Mouse (Mus musculus) heart, embryonic 12.5 days (tissue): ENCODE measurements around the gene Dhx32. TPM values are rescaled to one million over a fixed set of nuclear protein-coding genes. Genes with fewer than 3 reads are reported as not detected.
"Not testable (repeated sequence)": the region's sequence is repeated elsewhere in the genome, so short reads cannot be mapped to it uniquely, and the experiment has no call there.

Experiments
- ATAC-seq: fragments of 200-750 bp; cut with Nextera tagmentation; 2 replicates; pipeline ENCODE4 v1.8.0; 2017; ENCODE audit warnings: moderate TSS enrichment, moderate library complexity; ENCODE audit not compliant: insufficient number of reproducible peaks, low FRiP score
- H3K27ac ChIP-seq: fragments of 300-500 bp; sonication (generic); 2 replicates; pipeline ENCODE4 v1.5.1; 2016; ENCODE audit warnings: mild to moderate bottlenecking, moderate library complexity; ENCODE audit not compliant: poor library complexity, severe bottlenecking
- H3K27me3 ChIP-seq: fragments of 300-500 bp; sonication (generic); replicated peaks from 2 replicates; pipeline ENCODE4 v1.6.1; 2016; ENCODE audit warnings: mild to moderate bottlenecking, moderate library complexity
- H3K36me3 ChIP-seq: fragments of 300-500 bp; sonication (generic); 2 replicates; pipeline ENCODE4 v1.6.1; 2016; ENCODE audit warnings: mild to moderate bottlenecking, moderate library complexity
- H3K4me1 ChIP-seq: fragments of 300-500 bp; sonication (generic); replicated peaks from 2 replicates; pipeline ENCODE4 v1.6.1; 2016; ENCODE audit warnings: mild to moderate bottlenecking
- H3K4me2 ChIP-seq: fragments of 300-500 bp; sonication (generic); 2 replicates; pipeline ENCODE4 v1.6.1; 2016; ENCODE audit warnings: mild to moderate bottlenecking, moderate library complexity
- H3K4me3 ChIP-seq: fragments of 300-500 bp; sonication (generic); 2 replicates; pipeline ENCODE4 v1.5.1; 2016; ENCODE audit warnings: mild to moderate bottlenecking
- H3K9ac ChIP-seq: fragments of 300-500 bp; sonication (generic); 2 replicates; pipeline ENCODE4 v1.6.1; 2016; ENCODE audit warnings: mild to moderate bottlenecking, moderate library complexity
- H3K9me3 ChIP-seq: fragments of 300-500 bp; sonication (generic); replicated peaks from 2 replicates; pipeline ENCODE4 v1.6.1; 2016; ENCODE audit warnings: mild to moderate bottlenecking, moderate library complexity
- WGBS: fragments of 180-500 bp; shearing (Covaris S2); methylation state at CpG from one replicate; pipeline ENCODE4 v1.1.7; 2016; 5-methylcytosine and 5-hydroxymethylcytosine counted together
- polyA plus RNA-seq: library from polyadenylated mRNA; unstranded; fragments of >200 nt; fragmentation: Nextera tagmentation; extraction: Ambion mirVana; gene quantifications from 2 replicates; pipeline ENCODE4 v1.2.1, GENCODE M21; 2016

The Dhx32 gene
- polyA plus RNA-seq, 1 experiment from 2014 or later, result 30.5 TPM

DNA sequence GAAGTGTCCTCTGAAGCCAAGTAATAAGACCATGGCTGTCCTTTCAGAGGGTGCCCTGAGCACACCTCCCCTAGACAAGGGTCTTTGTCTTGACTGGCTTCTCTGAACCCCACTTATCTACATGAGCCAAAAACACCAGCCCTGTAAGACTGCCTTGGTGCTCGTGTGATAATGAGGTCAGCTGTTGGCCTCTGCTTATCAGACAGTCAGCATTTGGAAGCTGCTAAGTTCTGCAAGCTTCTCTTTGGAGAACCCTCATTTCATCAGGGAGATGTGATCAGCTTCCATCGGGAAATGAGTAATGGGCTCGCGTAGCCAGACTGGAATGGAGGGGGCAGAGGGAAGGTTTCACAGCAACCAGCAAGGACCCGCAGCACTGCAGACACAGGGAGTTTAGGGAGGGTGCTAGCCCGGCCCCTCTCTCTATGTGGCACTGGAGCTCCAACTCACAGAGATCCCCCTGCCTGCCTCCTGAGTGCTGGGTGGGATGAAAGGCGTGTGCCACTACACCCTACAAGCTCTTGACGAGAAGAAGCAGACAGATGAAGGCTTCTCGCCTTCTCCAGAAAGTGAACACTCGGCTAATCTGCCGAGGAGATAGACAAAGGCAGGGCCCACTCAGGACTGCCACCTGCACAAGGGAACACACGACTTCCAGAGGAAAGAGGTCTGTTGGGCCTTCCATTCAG is 84.4 kb downstream of the Dhx32 start:
- peak; percentile 88 for ATAC-seq
- no peaks in the 10 kb centered on the region for H3K9me3 ChIP-seq
- peaks cover 20% of the 10 kb centered on the region for H3K36me3 ChIP-seq
- peak overlapping the region; percentile 59 for H3K27ac ChIP-seq
- no peak overlapping the region for H3K4me3 ChIP-seq
- H3K9ac ChIP-seq, result peak overlapping the region; percentile 36; the same call in 1 of the 2 replicates
- H3K4me2 ChIP-seq, result peak overlapping the region; percentile 8
- WGBS, result 45% methylated on average over 12 of the region's 12 CpGs
- H3K27me3 ChIP-seq, result no peaks in the 10 kb centered on the region
- H3K4me1 ChIP-seq, result peaks cover 10% of the 10 kb centered on the region; the same call in 1 of the 2 replicates

DNA sequence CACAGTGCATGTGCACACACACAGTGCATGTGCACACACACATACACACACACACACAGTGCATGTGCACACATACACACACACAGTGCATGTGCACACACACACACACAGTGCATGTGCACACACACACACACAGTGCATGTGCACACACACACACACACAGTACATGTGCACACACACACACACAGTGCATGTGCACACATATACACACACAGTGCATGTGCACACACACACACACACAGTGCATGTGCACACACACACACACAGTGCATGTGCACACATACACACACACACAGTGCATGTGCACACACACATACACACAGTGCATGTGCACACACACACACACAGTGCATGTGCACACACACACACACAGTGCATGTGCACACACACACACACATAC is 96.9 kb downstream of the Dhx32 start:
- H3K36me3 ChIP-seq, result peaks cover 60% of the 10 kb centered on the region
- not testable (repeated sequence) for H3K9ac ChIP-seq, ATAC-seq

GRCm38 (mm10) chr7:133684701-133685100 is 97.8 kb downstream of the Dhx32 start:
- ATAC-seq, result no peak
- H3K36me3 ChIP-seq, result peaks cover 51% of the 10 kb centered on the region
- H3K4me1 ChIP-seq, result peaks cover 2% of the 10 kb centered on the region; the same call in 1 of the 2 replicates
- WGBS, result 98% methylated on average over 6 of the region's 6 CpGs
- no peak overlapping the region for H3K4me3 ChIP-seq
- no peak overlapping the region for H3K27ac ChIP-seq
- H3K27me3 ChIP-seq, result no peaks in the 10 kb centered on the region
- H3K9ac ChIP-seq, result no peak overlapping the region
- peaks cover 32% of the 10 kb centered on the region for H3K9me3 ChIP-seq
- no peak overlapping the region for H3K4me2 ChIP-seq

More for the DNA sequence above, 96.9 kb downstream of the Dhx32 start:
- not testable (repeated sequence) for H3K27ac ChIP-seq, H3K27me3 ChIP-seq, H3K4me2 ChIP-seq, H3K4me3 ChIP-seq, H3K4me1 ChIP-seq
- peaks cover 32% of the 10 kb centered on the region for H3K9me3 ChIP-seq

DNA sequence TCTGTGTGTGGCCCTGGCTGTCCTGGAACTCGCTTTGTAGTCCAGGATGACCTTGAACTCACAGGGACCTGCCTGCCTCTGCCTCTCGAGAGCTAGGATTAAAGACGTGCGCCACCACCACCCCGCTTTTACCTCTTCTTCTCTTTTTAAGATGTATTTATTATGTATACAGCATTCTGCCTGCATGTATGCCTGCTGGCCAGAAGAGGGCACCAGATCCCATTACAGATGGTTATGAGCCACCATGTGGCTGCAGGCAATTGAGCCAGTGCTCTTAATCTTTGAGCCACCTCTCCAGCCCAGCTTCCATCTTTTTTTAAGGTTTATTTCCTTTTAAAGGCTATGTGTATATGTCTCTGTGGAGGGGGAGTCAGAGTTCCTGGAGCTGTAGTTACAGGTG is 98.4 kb downstream of the Dhx32 start:
- no peak overlapping the region for H3K27ac ChIP-seq
- peaks cover 7% of the 10 kb centered on the region; the same call in 1 of the 2 replicates for H3K4me1 ChIP-seq
- H3K9ac ChIP-seq, result no peak overlapping the region
- 78% methylated on average over 5 of the region's 5 CpGs for WGBS
- H3K4me2 ChIP-seq, result no peak overlapping the region
- no peak overlapping the region for H3K4me3 ChIP-seq
- ATAC-seq, result no peak
- peaks cover 26% of the 10 kb centered on the region for H3K9me3 ChIP-seq
- H3K36me3 ChIP-seq, result peaks cover 45% of the 10 kb centered on the region
- no peaks in the 10 kb centered on the region for H3K27me3 ChIP-seq

DNA sequence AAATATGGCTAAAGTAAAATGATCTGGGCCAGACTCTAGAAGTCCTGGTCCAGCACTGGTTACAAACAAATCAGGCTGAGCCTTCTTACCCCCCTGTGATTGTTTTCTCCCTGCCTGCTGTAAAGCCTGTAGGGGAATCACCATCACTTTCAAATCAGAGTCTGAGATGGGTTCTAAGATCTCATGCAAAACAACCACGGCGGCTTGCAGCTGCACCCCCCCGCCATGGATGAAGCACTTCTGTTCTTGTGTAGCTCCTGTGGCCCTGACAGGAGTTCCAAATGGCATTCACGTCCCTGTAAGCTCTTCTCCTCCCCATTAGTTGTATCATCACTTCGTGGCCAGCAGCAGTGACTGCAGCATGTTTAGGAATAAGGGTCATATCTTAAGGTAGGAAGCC is 98.9 kb downstream of the Dhx32 start:
- H3K27me3 ChIP-seq, result no peaks in the 10 kb centered on the region
- H3K9ac ChIP-seq, result no peak overlapping the region
- H3K4me3 ChIP-seq, result no peak overlapping the region
- ATAC-seq, result no peak
- no peak overlapping the region for H3K4me2 ChIP-seq
- 80% methylated on average over 5 of the region's 5 CpGs for WGBS
- no peak overlapping the region for H3K27ac ChIP-seq
- H3K4me1 ChIP-seq, result peaks cover 8% of the 10 kb centered on the region; the same call in 1 of the 2 replicates
- peaks cover 40% of the 10 kb centered on the region for H3K36me3 ChIP-seq
- H3K9me3 ChIP-seq, result peaks cover 23% of the 10 kb centered on the region

DNA sequence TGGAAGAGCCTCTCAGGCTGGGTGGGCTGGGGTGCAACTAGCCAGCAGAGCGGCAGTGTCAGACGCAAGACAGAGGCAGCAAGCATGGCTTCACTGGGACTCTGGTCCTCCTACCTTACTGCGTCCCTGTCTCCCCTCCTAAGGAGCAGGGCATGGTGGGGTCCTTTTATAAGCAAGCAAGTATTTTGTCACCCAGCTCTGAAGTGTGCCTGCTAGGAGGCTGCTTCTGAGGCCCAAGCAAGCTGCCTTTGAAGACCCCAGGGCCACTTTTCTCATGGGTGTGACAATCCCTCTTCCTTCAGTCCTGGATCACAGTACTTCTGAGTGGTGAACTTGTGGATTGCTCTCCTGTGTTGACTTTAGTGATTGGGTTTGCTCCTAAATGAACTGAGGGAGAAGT is 102.6 kb downstream of the Dhx32 start, which contains the start of gene Mmp21:
TSS of gene Mmp21 (minus strand) at position 101 of the 400 bp plus-strand sequence.
- H3K4me2 ChIP-seq, result no peak within 1 kb of the TSS
- peaks cover 8% of the 10 kb centered on the region; the same call in 1 of the 2 replicates for H3K4me1 ChIP-seq
- WGBS, result 71% methylated on average over 3 of the region's 3 CpGs
- no peaks in the 10 kb centered on the region for H3K27me3 ChIP-seq
- H3K36me3 ChIP-seq, result peaks cover 9% of the 10 kb centered on the region
- H3K27ac ChIP-seq, result no peak within 1 kb of the TSS
- H3K9ac ChIP-seq, result no peak within 1 kb of the TSS
- peaks cover 4% of the 10 kb centered on the region; the same call in 1 of the 2 replicates for H3K9me3 ChIP-seq
- no peak within 1 kb of the TSS for H3K4me3 ChIP-seq
- ATAC-seq, result no peak

- H3K9me3 ChIP-seq, result peaks cover 4% of the 10 kb centered on the region; the same call in 1 of the 2 replicates
- H3K4me3 ChIP-seq, result no peak overlapping the region
- H3K4me2 ChIP-seq, result no peak overlapping the region
- peaks cover 8% of the 10 kb centered on the region; the same call in 1 of the 2 replicates for H3K4me1 ChIP-seq
- H3K36me3 ChIP-seq, result peaks cover 4% of the 10 kb centered on the region
- ATAC-seq, result no peak
- no peaks in the 10 kb centered on the region for H3K27me3 ChIP-seq
- 58% methylated on average over 4 of the region's 4 CpGs for WGBS
- H3K27ac ChIP-seq, result no peak overlapping the region
- H3K9ac ChIP-seq, result no peak overlapping the region
These were observed 103.1 kb downstream of the Dhx32 start for GRCm38 (mm10) chr7:133679439-133679838.

DNA sequence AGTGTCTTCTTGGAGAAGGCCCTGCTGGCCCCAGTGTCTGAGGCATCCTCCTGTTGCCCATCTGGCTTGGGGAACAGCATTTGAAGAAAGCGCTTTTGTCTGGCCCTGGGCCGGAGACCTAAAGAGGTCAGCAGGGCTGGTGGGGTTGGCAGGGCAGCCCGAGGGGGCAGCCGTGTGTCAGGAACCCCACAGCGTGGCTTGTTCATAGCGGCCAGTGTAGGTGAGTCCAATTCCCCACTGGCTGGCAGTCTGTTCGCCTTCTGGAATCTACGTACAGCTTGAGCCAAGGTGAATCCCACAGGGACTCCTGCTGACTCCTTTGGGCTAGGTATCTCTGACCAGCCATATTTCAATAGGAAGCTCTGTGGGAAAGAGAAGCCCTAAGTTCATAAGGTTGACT is 103.8 kb downstream of the Dhx32 start:
- no peak for ATAC-seq
- H3K9me3 ChIP-seq, result no peaks in the 10 kb centered on the region
- H3K4me1 ChIP-seq, result peaks cover 8% of the 10 kb centered on the region; the same call in 1 of the 2 replicates
- no peak overlapping the region for H3K4me3 ChIP-seq
- 92% methylated on average over 8 of the region's 8 CpGs for WGBS
- H3K27me3 ChIP-seq, result no peaks in the 10 kb centered on the region
- no peak overlapping the region for H3K4me2 ChIP-seq
- peaks cover 3% of the 10 kb centered on the region for H3K36me3 ChIP-seq
- H3K9ac ChIP-seq, result no peak overlapping the region
- no peak overlapping the region for H3K27ac ChIP-seq

DNA sequence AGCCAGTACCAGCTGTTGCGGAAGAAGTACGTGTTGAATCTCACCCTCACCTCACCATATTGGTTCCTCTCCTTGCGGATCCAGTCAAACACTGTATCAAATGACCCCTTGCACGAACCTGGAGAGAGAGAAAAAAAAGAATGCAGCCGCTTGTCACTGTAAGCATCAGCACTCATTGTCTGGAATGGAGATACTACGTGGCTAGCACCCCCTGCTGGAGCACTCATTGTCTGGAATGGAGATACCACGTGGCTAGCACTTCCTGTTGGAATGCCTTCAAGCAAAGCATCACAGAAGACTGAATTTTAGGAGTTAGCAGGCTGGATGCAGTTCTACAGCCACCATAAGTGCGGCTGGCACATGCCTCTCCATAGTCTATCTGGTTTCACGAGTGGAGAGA is 106.5 kb downstream of the Dhx32 start:
- no peaks in the 10 kb centered on the region for H3K27me3 ChIP-seq
- no peak overlapping the region for H3K27ac ChIP-seq
- ATAC-seq, result no peak
- no peak overlapping the region for H3K4me2 ChIP-seq
- no peaks in the 10 kb centered on the region for H3K9me3 ChIP-seq
- no peak overlapping the region for H3K4me3 ChIP-seq
- H3K4me1 ChIP-seq, result peaks cover 8% of the 10 kb centered on the region; the same call in 1 of the 2 replicates
- H3K9ac ChIP-seq, result no peak overlapping the region
- H3K36me3 ChIP-seq, result peaks cover 27% of the 10 kb centered on the region
- 70% methylated on average over 9 of the region's 9 CpGs for whole genome bisulfite sequencing

Other genes with a start within 250 kb of the Dhx32 start
- not detected in 2 replicates for gene Tex36, start 180.6 kb downstream of the Dhx32 start, polyA plus RNA-seq
- 14.9 and 16.3 TPM in 2 replicates for gene Edrf1, start 145.2 kb downstream of the Dhx32 start, polyA plus RNA-seq
- gene Mmp21, start 102.7 kb downstream of the Dhx32 start, polyA plus RNA-seq, result 0.09 TPM in 1 of 2 replicates, not detected in the other
- 92.1 and 95.2 TPM in 2 replicates for gene Bccip, start 73.4 kb downstream of the Dhx32 start, polyA plus RNA-seq
- gene Uros, start 72.7 kb downstream of the Dhx32 start, polyA plus RNA-seq, result 34.6 and 37.5 TPM in 2 replicates
- 0.37 TPM in 1 of 2 replicates, not detected in the other for gene Fank1, start 5.9 kb downstream of the Dhx32 start, polyA plus RNA-seq